Mouse (Mus musculus) hematopoietic stem cell, adult 5-6 weeks (primary cell): ENCODE data around the gene B430306N03Rik. TPM values are rescaled to one million over a fixed set of nuclear protein-coding genes. Genes with fewer than 3 reads are reported as not detected.

Experiments used
- total RNA-seq: library from RNA; stranded (forward); fragments of 172-1452, 232-1000 nt; gene quantifications from 2 replicates; pipeline ENCODE4 v1.2.3, GENCODE M21; 2017

Gene B430306N03Rik
- total RNA-seq, 1 experiment from 2014 or later = 4.2 TPM

Other genes starting within 250 kb of the B430306N03Rik start
- not detected in 2 replicates for gene 1700067P10Rik, start 226.8 kb upstream of the B430306N03Rik start, total RNA-seq
- gene 9830107B12Rik, start 169.9 kb upstream of the B430306N03Rik start, total RNA-seq = 2.9 and 4.4 TPM in 2 replicates
- 1.0 and 9.2 TPM in 2 replicates for gene A530064D06Rik, start 148.9 kb upstream of the B430306N03Rik start, total RNA-seq
- gene Trem1, start 83.4 kb upstream of the B430306N03Rik start, total RNA-seq = 7.4 and 13.9 TPM in 2 replicates
- 7.2 and 34.1 TPM in 2 replicates for gene Trem3, start 68.4 kb upstream of the B430306N03Rik start, total RNA-seq
- gene Treml4, start 51.8 kb upstream of the B430306N03Rik start, total RNA-seq = 0.56 TPM in 1 of 2 replicates, not detected in the other
- gene Treml2, start 16.6 kb upstream of the B430306N03Rik start, total RNA-seq = 102 TPM in 2 replicates
- not detected in 2 replicates for gene Trem2, start 30.3 kb downstream of the B430306N03Rik start, total RNA-seq
- gene Treml1, start 43.8 kb downstream of the B430306N03Rik start, total RNA-seq = 0.63 and 2.7 TPM in 2 replicates
- 47.1 and 83.8 TPM in 2 replicates for gene Nfya, start 93.8 kb downstream of the B430306N03Rik start, total RNA-seq
- gene Oard1, start 93.9 kb downstream of the B430306N03Rik start, total RNA-seq = 60.4 and 65.4 TPM in 2 replicates
- not detected in 2 replicates for gene Apobec2, start 116.8 kb downstream of the B430306N03Rik start, total RNA-seq
- gene Tspo2, start 135.4 kb downstream of the B430306N03Rik start, total RNA-seq = 1.2 and 10.7 TPM in 2 replicates
- gene Unc5cl, start 138.8 kb downstream of the B430306N03Rik start, total RNA-seq = 2.6 and 4.5 TPM in 2 replicates